Mouse (Mus musculus): ENCODE results near the gene Tmeff1.

DNA sequence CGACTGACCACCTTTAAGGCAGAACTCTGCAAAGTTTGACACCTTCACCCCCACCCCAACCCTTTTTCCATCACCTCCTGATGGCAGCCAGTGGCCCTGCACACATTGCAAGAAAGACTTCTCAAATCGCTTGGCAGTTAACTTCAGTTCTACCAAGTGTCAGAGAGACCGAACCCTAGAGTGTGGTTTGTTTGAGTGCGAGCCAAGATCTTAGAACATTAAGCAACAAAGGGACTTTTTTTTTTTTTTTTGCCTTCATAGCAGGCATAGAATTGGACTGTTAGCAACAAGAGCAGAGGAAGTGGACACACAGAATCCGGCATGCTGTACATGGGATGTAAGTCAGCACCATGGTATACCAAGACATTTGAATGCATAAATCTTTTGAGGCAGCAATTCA, 35.3 kb upstream of the Tmeff1 start:
- TF ChIP-seq CTCF (IDR thresholded peaks at IDR 0.05; ENCODE audit: insufficient read depth, low read depth, low read length) (no peak), POLR2A (IDR thresholded peaks at IDR 0.05; ENCODE audit: insufficient read depth, low read depth, low read length) (no peak)

Data from olfactory bulb, adult 2 months (tissue).